Mouse (Mus musculus) heart, embryonic 14.5 days (tissue): ENCODE measurements around the gene Zfp410. TPM values are rescaled to one million over a fixed set of nuclear protein-coding genes. Genes with fewer than 3 reads are reported as not detected.
A peak's percentile ranks its signal among the peaks of the same experiment; 100 is the strongest.

Experiments
- ATAC-seq: fragments of 200-750 bp; cut with Nextera tagmentation; 2 replicates; pipeline ENCODE4 v1.8.0; 2017; ENCODE audit warnings: low read depth, moderate TSS enrichment; ENCODE audit not compliant: insufficient number of reproducible peaks, insufficient read depth, low FRiP score
- H3K27ac ChIP-seq, 2 experiments: fragments of 200-500 bp in 1 of 2; fragments of 300-500 bp in 1 of 2; sonication (generic) in 1 of 2; replicated peaks in 1 of 2; 2 replicates each; pipeline ENCODE4 v1.5.1; 2012 to 2014; ENCODE audit warnings: low read depth in 2 of 2, low read length in 2 of 2, control low read depth in 1 of 2, mild to moderate bottlenecking in 1 of 2, mixed read lengths in 1 of 2; ENCODE audit not compliant: control insufficient read depth in 1 of 2, insufficient read depth in 1 of 2
- H3K27me3 ChIP-seq: fragments of 300-500 bp; sonication (generic); 2 replicates; pipeline ENCODE4 v1.6.1; 2014; ENCODE audit warnings: mild to moderate bottlenecking, low read length, control low read depth; ENCODE audit not compliant: control insufficient read depth, insufficient read depth
- H3K36me3 ChIP-seq: fragments of 300-500 bp; sonication (generic); 2 replicates; pipeline ENCODE4 v1.6.1; 2014; ENCODE audit warnings: mild to moderate bottlenecking, control low read depth, low read length, mixed read lengths; ENCODE audit not compliant: control insufficient read depth, insufficient read depth
- H3K4me1 ChIP-seq, 2 experiments: fragments of 200-500 bp in 1 of 2; fragments of 300-500 bp in 1 of 2; sonication (generic) in 1 of 2; 2 replicates each; pipeline ENCODE4 v1.6.1; 2012 to 2014; ENCODE audit warnings: low read length in 2 of 2, control low read depth in 1 of 2, mixed read lengths in 1 of 2; ENCODE audit not compliant: control insufficient read depth in 2 of 2, insufficient read depth in 2 of 2
- H3K4me2 ChIP-seq: fragments of 300-500 bp; sonication (generic); 2 replicates; pipeline ENCODE4 v1.6.1; 2014; ENCODE audit warnings: mild to moderate bottlenecking, low read length
- H3K4me3 ChIP-seq, 2 experiments: fragments of 200-500 bp in 1 of 2; fragments of 300-500 bp in 1 of 2; sonication (generic) in 1 of 2; 2 replicates each; pipeline ENCODE4 v1.5.1; 2012 to 2014; ENCODE audit warnings: low read length in 2 of 2, mild to moderate bottlenecking in 2 of 2, control low read depth in 1 of 2, low read depth in 1 of 2, moderate library complexity in 1 of 2; ENCODE audit not compliant: control insufficient read depth in 1 of 2, insufficient read depth in 1 of 2
- H3K9ac ChIP-seq: fragments of 300-500 bp; sonication (generic); 2 replicates; pipeline ENCODE4 v1.6.1; 2014; ENCODE audit warnings: mild to moderate bottlenecking, low read length
- H3K9me3 ChIP-seq: fragments of 300-500 bp; sonication (generic); 2 replicates; pipeline ENCODE4 v1.6.1; 2016; ENCODE audit warnings: low read length, control low read depth; ENCODE audit not compliant: control insufficient read depth
- WGBS: fragments of 180-500 bp; shearing (Covaris S2); extraction: QIAGEN DNeasy Blood & Tissue Kit; methylation state at CpG from one replicate; pipeline ENCODE4 v1.1.7; 2014; 5-methylcytosine and 5-hydroxymethylcytosine counted together
- polyA plus RNA-seq: library from polyadenylated mRNA; unstranded; fragments of >200 nt; fragmentation: Nextera tagmentation; extraction: Ambion mirVana; gene quantifications from 2 replicates; pipeline ENCODE4 v1.2.1, GENCODE M21; 2014

The Zfp410 gene
- polyA plus RNA-seq, 1 experiment from 2014 or later = 53.1 TPM

DNA sequence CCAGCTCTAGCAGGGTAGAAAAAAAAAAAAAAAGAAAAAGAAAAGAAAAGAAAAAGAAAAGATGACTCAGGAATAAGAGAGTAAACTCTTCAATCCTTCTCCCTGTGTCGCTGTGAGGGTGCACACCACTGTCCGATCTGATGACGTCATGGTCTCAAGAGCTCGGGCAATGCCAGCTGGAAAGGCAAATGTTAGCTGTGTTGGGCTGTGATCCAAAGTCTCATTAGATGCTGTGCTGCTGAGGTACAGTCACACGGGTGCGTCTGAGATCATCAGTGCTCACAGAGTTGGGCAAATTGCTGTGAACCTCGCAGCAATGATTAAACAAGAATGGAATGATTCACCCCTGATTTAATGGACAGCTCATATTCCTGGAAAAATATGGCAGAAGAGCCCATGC is 37.8 kb upstream of the Zfp410 start:
- Histone ChIP-seq H3K36me3 (no peaks in the 10 kb centered on the region), H3K4me1 (no peaks in the 10 kb centered on the region), H3K9me3 (no peaks in the 10 kb centered on the region), H3K9ac (no peak overlapping the region), H3K4me3 (no peak overlapping the region), H3K27me3 (no peaks in the 10 kb centered on the region), H3K27ac (no peak overlapping the region), H3K4me2 (no peak overlapping the region)
- WGBS = 66% methylated on average over 7 of the region's 7 CpGs
- no peak for ATAC-seq

DNA sequence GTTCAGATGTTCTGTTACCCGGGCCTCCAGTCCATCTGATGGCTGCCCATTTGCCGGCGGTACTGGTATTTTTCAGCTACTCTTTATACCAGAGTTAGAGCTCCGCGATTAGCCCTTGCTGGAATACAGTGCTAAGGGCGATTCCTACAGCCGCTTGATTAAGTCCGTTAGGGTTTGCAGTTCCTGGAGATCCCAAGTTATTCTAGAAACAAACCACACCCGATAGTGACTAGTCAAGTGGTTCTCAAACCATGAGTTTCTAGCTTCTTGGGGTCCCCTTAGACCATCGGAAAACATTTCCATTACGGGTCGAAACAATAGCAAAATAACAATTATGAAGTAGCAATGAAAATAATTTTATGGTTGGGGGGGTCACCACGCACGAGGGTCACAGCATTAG is 32.3 kb upstream of the Zfp410 start:
- WGBS = 71% methylated on average over 14 of the region's 14 CpGs
- peak overlapping the region; percentile 79 to 86; a peak in 3 of 4 replicates for H3K27ac ChIP-seq

DNA sequence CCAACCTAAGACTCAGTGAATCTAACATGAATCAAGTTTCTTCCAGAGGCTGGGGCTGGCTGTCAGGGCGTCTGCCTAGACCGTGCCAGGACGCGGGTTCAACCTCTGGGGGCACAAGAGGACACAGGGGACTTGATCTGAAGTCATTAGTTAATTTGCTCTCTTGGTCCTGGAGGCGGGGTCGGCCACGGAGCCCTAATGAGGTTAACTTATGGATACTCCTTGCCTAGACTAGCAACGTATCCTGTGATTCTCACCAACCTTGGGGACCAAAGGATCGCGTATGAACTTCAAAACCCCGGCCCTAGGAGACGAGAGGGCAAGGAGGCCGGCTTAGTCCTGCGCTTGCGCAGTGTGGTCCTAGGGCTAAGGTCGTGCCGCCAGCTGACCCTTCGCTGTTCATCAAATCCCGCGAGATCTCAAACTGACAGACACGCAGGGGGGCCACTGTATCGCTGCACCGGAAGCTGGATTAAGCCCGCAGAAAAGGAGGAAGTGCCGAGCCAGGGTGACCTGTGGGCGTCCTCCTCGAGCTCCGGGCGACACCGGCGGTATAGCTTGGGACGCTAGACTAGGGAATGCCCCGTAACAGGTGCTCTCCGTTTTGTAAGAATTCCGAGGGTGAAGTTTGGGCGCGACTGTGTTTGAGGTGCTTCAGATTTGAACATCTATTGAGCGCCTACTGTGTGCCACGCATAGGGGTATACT is 31.6 kb upstream of the Zfp410 start, which contains the start of gene Ptgr2:
Gene Ptgr2, plus strand, starts transcription at position 348 of the 708 bp plus-strand sequence.
- peak within 1 kb of the TSS; percentile 81 to 86 for H3K27ac ChIP-seq
- peaks cover 4 to 10% of the 10 kb centered on the region in 2 experiments for H3K4me1 ChIP-seq
- H3K4me3 ChIP-seq = peak within 1 kb of the TSS; percentile 54 to 69
- peaks cover 3% of the 10 kb centered on the region for H3K36me3 ChIP-seq
- WGBS = under 1% methylated on average over 39 of the region's 39 CpGs
- H3K4me2 ChIP-seq = peak within 1 kb of the TSS; percentile 88
- H3K9me3 ChIP-seq = no peaks in the 10 kb centered on the region
- peak; percentile 95 for ATAC-seq
- H3K27me3 ChIP-seq = no peaks in the 10 kb centered on the region
- peak within 1 kb of the TSS; percentile 91 for H3K9ac ChIP-seq

More for the DNA sequence above, 32.3 kb upstream of the Zfp410 start:
- no peaks in the 10 kb centered on the region for H3K9me3 ChIP-seq
- ATAC-seq = no peak
- no peaks in the 10 kb centered on the region for H3K27me3 ChIP-seq
- H3K4me3 ChIP-seq = peak overlapping the region; percentile 54 to 69; a peak in 3 of 4 replicates
- H3K4me1 ChIP-seq = peaks cover 4 to 10% of the 10 kb centered on the region in 2 experiments
- no peaks in the 10 kb centered on the region for H3K36me3 ChIP-seq
- peak overlapping the region; percentile 88 for H3K4me2 ChIP-seq
- peak overlapping the region; percentile 91 for H3K9ac ChIP-seq

DNA sequence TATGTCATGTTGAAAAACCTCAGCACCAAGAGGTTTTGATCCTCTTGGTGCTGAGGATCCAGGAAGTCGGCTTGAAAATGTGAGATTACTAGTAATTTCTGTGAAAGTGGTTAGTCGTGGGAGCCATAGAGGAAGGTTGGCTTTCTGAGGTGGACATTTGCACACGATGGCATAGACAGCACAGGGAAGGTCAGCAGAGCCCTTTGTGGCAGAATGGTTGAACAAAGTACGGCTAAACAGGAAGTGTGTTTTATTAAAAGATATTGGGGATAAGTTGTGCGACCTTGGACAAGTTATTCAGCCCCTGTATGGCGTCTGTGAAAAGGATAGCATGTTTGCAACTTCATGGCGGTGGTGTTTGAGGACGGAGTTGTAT is 31.1 kb upstream of the Zfp410 start:
- peak overlapping the region; percentile 91 for H3K9ac ChIP-seq
- peaks cover 5% of the 10 kb centered on the region for H3K36me3 ChIP-seq
- 21% methylated on average over 8 of the region's 8 CpGs for WGBS
- ATAC-seq = peak; percentile 19; the same call in 1 of the 2 replicates
- peak overlapping the region; percentile 54 to 69 for H3K4me3 ChIP-seq
- no peaks in the 10 kb centered on the region for H3K9me3 ChIP-seq
- H3K27ac ChIP-seq = peak overlapping the region; percentile 81 to 86
- H3K4me2 ChIP-seq = peak overlapping the region; percentile 88
- H3K4me1 ChIP-seq = peaks cover 4 to 10% of the 10 kb centered on the region in 2 experiments
- no peaks in the 10 kb centered on the region for H3K27me3 ChIP-seq

DNA sequence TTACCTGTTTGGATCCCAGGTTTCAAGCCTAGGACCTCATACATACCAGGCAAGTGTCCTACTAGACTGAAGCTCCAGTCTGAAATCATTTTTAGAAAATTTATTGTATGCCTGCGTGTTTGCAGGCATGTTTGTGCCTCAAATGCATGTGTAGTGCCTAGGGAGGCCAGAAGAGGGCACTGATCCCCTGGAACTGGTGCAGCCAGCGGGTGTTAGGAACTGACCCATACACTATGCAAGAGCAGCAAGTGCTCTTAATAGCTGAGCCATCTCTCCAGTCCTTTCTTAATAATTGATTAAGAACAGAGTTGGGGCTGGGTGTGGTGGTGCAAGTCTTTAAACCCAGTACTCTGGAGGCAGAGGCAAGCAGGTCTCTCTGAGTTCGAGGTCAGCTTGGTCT is 28.2 kb upstream of the Zfp410 start:
- H3K4me3 ChIP-seq = no peak overlapping the region
- H3K27me3 ChIP-seq = no peaks in the 10 kb centered on the region
- peaks cover 17% of the 10 kb centered on the region for H3K36me3 ChIP-seq
- no peak for ATAC-seq
- H3K9ac ChIP-seq = no peak overlapping the region
- 67% methylated on average over 3 of the region's 3 CpGs for WGBS
- no peak overlapping the region for H3K27ac ChIP-seq
- H3K9me3 ChIP-seq = no peaks in the 10 kb centered on the region
- H3K4me2 ChIP-seq = no peak overlapping the region
- H3K4me1 ChIP-seq = peaks cover 4 to 10% of the 10 kb centered on the region in 2 experiments

DNA sequence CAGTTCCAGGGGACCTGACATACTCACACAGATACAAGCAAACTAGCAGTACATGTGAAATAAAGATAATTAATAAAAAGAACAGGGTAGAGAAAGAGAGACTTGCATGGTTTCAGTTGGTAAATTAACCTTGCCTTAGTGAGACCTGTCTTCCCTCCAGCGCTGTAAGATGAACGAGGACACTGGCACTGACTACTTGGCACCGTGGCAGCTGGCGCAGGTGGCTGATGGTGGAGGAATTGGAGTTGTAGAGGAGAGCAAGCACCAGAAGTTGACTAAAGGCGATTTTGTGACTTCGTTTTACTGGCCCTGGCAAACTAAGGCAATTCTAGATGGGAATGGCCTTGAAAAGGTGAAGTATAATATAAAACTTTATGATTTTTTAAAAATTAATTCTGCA is 18.8 kb upstream of the Zfp410 start:
- Histone ChIP-seq H3K27ac (no peak overlapping the region), H3K4me1 (no peaks in the 10 kb centered on the region), H3K9me3 (no peaks in the 10 kb centered on the region), H3K4me2 (no peak overlapping the region), H3K36me3 (peaks cover 96% of the 10 kb centered on the region), H3K27me3 (no peaks in the 10 kb centered on the region), H3K4me3 (no peak overlapping the region), H3K9ac (no peak overlapping the region)
- no peak for ATAC-seq
- 93% methylated on average over 6 of the region's 6 CpGs for WGBS

DNA sequence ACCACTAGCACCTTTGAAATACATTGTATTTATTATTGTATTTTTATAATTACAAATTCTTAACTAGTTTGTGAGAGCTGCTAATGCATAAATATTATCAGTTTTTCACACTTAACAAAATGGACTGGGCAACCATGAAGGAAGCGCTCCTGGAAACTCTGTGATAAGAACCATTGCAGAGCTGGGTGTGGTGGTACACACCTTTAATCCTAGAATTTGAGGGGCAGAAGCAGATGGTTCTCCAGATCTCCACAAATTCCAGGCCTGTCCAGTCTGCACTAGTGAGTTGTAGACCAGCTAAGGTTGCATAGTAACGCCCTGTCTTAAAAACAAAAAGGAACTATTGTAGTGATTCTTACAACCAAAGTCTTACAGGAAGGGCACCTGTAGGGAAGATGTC is 17.4 kb upstream of the Zfp410 start:
- H3K36me3 ChIP-seq = peaks cover 96% of the 10 kb centered on the region
- H3K4me2 ChIP-seq = no peak overlapping the region
- H3K4me1 ChIP-seq = no peaks in the 10 kb centered on the region
- no peak for ATAC-seq
- no peak overlapping the region for H3K27ac ChIP-seq
- no peak overlapping the region for H3K9ac ChIP-seq
- no peaks in the 10 kb centered on the region for H3K27me3 ChIP-seq
- no peaks in the 10 kb centered on the region for H3K9me3 ChIP-seq
- WGBS = 97% methylated on average over 2 of the region's 2 CpGs
- no peak overlapping the region for H3K4me3 ChIP-seq

DNA sequence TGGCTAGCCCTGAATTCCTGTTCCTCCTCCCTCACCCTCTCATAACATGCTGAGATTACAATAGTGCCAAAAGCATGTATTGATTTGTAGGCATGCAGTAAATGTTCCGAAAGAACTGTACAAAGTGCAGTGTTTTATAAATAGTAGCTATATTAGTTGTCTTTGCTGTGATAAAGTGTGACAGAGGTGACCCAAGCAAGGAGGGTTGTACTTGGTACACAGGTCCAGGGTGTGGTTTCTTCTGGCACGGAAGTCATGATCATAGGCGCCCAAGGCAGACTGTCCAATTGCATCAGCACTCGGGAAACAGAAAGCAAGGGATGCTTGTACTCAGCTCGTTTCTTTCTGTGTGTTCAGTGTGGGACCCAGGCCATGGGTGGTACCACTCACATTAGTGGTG is 12.6 kb upstream of the Zfp410 start:
- 87% methylated on average over 5 of the region's 5 CpGs for WGBS

More for the DNA sequence above, 12.6 kb upstream of the Zfp410 start:
- ATAC-seq = no peak
- no peaks in the 10 kb centered on the region for H3K9me3 ChIP-seq
- peaks cover 94% of the 10 kb centered on the region for H3K36me3 ChIP-seq
- H3K4me2 ChIP-seq = no peak overlapping the region
- H3K4me3 ChIP-seq = no peak overlapping the region
- no peak overlapping the region for H3K9ac ChIP-seq
- H3K27me3 ChIP-seq = no peaks in the 10 kb centered on the region
- H3K27ac ChIP-seq = no peak overlapping the region
- H3K4me1 ChIP-seq = no peaks in the 10 kb centered on the region
